Mouse (Mus musculus): ENCODE results near the gene Ncoa3. TPM values are rescaled to one million over a fixed set of nuclear protein-coding genes. Genes with fewer than 3 reads are reported as not detected.

Ncoa3 gene
- polyA plus RNA-seq, 1 experiment from 2014 or later, result 17.4 TPM

DNA sequence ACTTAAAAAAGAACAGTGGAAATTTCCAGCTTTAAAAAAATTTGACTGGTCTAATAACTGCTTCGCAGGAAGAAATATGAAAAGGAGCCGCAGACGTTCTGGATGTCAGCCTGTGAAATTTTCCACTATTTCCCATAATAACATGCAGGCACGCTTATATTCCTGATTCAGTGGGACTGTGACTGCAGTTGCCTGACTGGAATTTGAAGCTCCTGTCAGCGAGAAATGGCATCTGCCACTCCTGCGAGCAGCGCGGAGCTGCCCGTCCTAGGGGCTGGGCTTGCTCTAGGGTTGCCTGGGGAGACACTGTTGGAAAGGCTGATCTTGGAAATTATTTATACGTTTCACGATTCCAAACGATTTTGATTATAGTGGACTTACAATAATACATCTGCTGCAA lies 17.9 kb downstream of the Ncoa3 start:
- H3K4me2 ChIP-seq (replicated peaks), result no peak overlapping the region
- H3K36me3 ChIP-seq, result no peaks in the 10 kb centered on the region
- no peaks in the 10 kb centered on the region for H3K9me3 ChIP-seq
- ATAC-seq (ENCODE audit: low FRiP score, low read depth), result no peak
- no peak overlapping the region for H3K9ac ChIP-seq
- WGBS, result 55% methylated on average over 12 of the region's 12 CpGs
- no peak overlapping the region for H3K4me3 ChIP-seq
- no peak overlapping the region for H3K27ac ChIP-seq
- H3K4me1 ChIP-seq, result peaks cover 39% of the 10 kb centered on the region
- no peaks in the 10 kb centered on the region for H3K27me3 ChIP-seq

DNA sequence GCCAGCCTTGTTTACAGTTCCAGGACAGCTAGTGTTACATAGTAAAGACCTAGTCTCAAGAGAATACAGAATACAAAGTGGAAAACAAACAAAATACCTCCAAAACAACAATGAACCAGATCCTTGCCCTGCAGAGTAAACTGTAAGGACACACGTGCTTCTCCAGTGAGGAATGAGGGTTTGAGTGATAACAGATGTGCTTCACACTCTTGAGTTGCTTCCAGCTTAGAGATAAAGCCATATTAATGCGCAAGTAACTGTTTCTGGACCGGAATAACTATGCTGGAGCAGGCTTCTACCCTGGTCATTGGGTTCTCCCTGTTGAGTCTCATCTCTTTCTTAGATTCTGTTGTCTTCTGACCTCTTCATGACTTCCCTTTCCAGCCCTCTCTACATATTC lies 19.0 kb downstream of the Ncoa3 start:
- H3K9me3 ChIP-seq, result no peaks in the 10 kb centered on the region
- no peaks in the 10 kb centered on the region for H3K27me3 ChIP-seq
- no peak for ATAC-seq (ENCODE audit: low FRiP score, low read depth)
- H3K4me1 ChIP-seq, result peaks cover 39% of the 10 kb centered on the region
- peak overlapping the region; percentile 48; the same call in 1 of the 2 replicates for H3K27ac ChIP-seq
- WGBS, result 38% methylated on average over 3 of the region's 3 CpGs
- H3K36me3 ChIP-seq, result no peaks in the 10 kb centered on the region
- H3K4me2 ChIP-seq (replicated peaks), result no peak overlapping the region
- H3K9ac ChIP-seq, result no peak overlapping the region
- H3K4me3 ChIP-seq, result no peak overlapping the region

DNA sequence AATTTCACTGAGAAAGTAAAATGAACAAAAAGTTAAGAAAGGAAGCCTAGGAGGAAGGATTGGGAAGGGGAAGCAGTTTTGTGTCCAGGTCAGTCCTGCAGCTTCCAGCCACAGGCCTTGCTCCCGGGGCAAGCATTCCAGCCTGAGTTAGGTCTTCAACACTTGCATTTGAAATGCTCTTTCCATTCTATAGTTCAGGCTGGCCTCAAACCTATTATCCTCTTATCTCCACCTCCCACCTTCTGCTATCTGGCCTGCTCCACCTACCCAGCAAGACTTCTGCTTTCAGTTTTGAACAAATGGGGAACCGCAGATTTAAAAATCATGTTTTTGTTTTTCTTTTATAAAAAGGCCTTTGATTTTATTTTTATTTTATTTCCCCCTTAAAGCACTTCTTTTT lies 19.7 kb downstream of the Ncoa3 start:
- no peak overlapping the region for H3K9ac ChIP-seq
- 83% methylated on average over 2 of the region's 2 CpGs for WGBS
- H3K4me2 ChIP-seq (replicated peaks), result no peak overlapping the region
- H3K4me3 ChIP-seq, result no peak overlapping the region
- H3K27me3 ChIP-seq, result no peaks in the 10 kb centered on the region
- peak overlapping the region; percentile 48; the same call in 1 of the 2 replicates for H3K27ac ChIP-seq
- no peaks in the 10 kb centered on the region for H3K36me3 ChIP-seq
- H3K9me3 ChIP-seq, result no peaks in the 10 kb centered on the region
- no peak for ATAC-seq (ENCODE audit: low FRiP score, low read depth)
- H3K4me1 ChIP-seq, result peaks cover 36% of the 10 kb centered on the region

DNA sequence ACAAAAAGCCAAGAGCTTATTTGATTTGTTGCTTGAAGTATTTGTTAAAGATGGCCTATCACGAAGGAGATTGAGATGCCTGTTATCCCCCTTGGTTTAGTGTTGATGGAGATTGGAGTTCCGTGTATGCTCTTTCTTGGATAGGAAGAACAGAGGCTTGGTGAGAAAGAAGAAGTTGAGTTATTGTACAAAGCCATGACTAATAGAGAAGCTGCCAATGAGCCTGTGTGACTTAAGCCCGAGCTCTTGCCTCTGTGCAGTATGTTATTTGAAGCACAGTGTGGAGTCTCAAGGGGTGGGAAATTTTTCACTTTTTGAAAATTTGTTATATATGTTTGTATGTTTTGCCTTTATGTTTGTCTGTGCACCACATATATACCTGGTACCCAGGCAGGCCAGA lies 26.3 kb downstream of the Ncoa3 start:
- Histone ChIP-seq H3K9ac (no peak overlapping the region), H3K27me3 (no peaks in the 10 kb centered on the region), H3K36me3 (no peaks in the 10 kb centered on the region), H3K9me3 (no peaks in the 10 kb centered on the region), H3K4me3 (no peak overlapping the region), H3K4me2 (replicated peaks) (no peak overlapping the region), H3K4me1 (peaks cover 13% of the 10 kb centered on the region), H3K27ac (no peak overlapping the region)
- no peak for ATAC-seq (ENCODE audit: low FRiP score, low read depth)
- 91% methylated on average over 3 of the region's 3 CpGs for WGBS

DNA sequence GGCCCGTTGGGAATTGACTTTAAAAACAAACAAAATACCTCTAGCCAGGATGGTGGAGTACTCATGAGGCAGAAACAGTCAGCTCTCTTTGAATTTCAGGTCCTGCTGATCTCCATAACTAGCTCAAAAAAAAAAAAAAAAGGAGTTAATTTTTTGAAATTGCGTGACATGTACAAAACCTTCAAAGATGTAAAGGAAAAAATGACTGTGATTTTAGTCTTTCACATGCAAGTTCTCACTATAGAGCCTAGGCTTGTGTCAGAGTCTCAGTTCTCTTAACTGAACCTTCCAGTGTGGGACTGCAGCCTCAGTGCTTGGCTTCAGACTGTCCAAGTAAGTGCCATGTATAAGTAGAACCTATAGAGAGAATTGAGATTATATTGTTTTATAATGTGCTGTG lies 27.6 kb downstream of the Ncoa3 start:
- no peak overlapping the region for H3K9ac ChIP-seq
- no peaks in the 10 kb centered on the region for H3K36me3 ChIP-seq
- ATAC-seq (ENCODE audit: low FRiP score, low read depth), result no peak
- H3K27ac ChIP-seq, result no peak overlapping the region
- H3K4me1 ChIP-seq, result peaks cover 13% of the 10 kb centered on the region
- H3K4me3 ChIP-seq, result no peak overlapping the region
- no peaks in the 10 kb centered on the region for H3K27me3 ChIP-seq
- H3K4me2 ChIP-seq (replicated peaks), result no peak overlapping the region
- 95% methylated on average over 2 of the region's 2 CpGs for WGBS
- H3K9me3 ChIP-seq, result no peaks in the 10 kb centered on the region

DNA sequence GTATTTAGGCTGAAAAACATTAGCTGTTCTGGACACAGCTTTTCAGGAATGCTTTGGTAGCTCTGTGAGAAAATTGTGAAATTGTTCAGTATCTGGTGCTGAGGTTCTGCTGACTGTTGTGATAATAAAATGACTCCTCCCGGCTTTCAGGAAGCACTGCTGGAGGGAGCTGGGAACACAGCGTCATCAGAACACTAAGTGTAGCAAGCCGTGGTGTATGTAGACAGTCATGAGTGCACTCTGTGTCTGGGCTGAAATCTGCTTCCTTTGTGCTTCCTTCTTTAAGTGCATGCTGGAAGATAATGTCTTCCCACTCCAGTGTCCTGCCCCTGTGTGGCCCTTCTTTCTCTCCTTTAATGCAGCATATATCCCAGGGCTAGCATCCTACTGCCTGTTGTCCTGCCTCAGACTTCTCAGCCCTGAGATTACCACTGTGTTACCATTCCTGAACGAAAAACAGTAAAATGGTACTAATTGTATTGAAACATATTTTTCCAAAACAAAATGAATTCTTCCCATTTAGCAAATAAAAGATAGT lies 28.7 kb downstream of the Ncoa3 start:
- H3K9ac ChIP-seq, result no peak overlapping the region
- H3K9me3 ChIP-seq, result no peaks in the 10 kb centered on the region
- H3K4me3 ChIP-seq, result no peak overlapping the region
- H3K36me3 ChIP-seq, result no peaks in the 10 kb centered on the region
- ATAC-seq (ENCODE audit: low FRiP score, low read depth), result no peak
- H3K4me2 ChIP-seq (replicated peaks), result no peak overlapping the region
- H3K27ac ChIP-seq, result no peak overlapping the region
- 32% methylated on average over 4 of the region's 4 CpGs for WGBS
- H3K4me1 ChIP-seq, result peaks cover 13% of the 10 kb centered on the region
- no peaks in the 10 kb centered on the region for H3K27me3 ChIP-seq

DNA sequence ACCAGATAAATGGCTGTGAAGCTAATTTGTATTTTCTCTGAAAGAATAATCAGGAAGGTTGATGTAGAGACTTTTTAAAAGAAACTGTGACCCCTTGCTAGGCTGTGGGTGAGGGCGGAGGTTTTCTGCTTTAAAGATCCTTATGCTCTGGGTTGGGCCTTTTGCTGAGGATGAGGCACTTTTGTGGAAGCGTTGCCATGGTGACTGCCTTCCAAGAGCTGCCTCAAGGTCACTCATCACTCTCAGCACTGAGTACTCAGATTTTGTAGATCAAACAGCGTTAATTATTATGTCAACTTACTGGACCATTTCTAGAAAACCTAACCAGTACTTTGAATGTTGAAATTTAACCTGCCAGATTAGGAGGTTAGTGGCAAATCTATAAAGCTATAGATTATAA lies 29.2 kb downstream of the Ncoa3 start:
- no peak overlapping the region for H3K4me3 ChIP-seq
- peaks cover 13% of the 10 kb centered on the region for H3K4me1 ChIP-seq
- H3K9ac ChIP-seq, result no peak overlapping the region
- 61% methylated on average over 3 of the region's 3 CpGs for whole genome bisulfite sequencing
- no peaks in the 10 kb centered on the region for H3K27me3 ChIP-seq
- H3K36me3 ChIP-seq, result no peaks in the 10 kb centered on the region
- H3K27ac ChIP-seq, result no peak overlapping the region
- ATAC-seq (ENCODE audit: low FRiP score, low read depth), result no peak
- H3K9me3 ChIP-seq, result no peaks in the 10 kb centered on the region
- no peak overlapping the region for H3K4me2 ChIP-seq (replicated peaks)

DNA sequence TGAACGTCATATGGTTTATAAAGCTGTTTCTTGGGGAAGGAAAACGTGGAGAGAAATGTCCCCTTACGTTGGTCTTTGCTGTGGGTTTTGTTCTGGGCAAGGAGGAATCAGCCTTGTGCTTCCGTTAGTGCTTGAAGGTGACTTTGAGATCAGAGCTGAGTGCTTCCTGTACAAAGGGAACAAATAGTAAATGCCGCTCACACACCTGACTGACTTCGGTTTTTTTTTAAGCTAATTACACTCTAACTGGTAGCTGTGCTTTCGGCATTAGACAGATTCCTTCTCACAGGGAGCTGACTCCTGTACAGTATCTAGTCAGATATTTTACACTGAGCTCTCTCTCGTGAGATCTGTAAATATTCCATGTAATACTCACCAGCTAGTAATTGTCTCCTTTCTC lies 29.9 kb downstream of the Ncoa3 start:
- Histone ChIP-seq H3K9me3 (no peaks in the 10 kb centered on the region), H3K4me1 (peaks cover 13% of the 10 kb centered on the region), H3K4me3 (no peak overlapping the region), H3K4me2 (replicated peaks) (no peak overlapping the region), H3K36me3 (no peaks in the 10 kb centered on the region), H3K9ac (no peak overlapping the region), H3K27ac (no peak overlapping the region), H3K27me3 (no peaks in the 10 kb centered on the region)
- WGBS, result 53% methylated on average over 8 of the region's 8 CpGs
- ATAC-seq (ENCODE audit: low FRiP score, low read depth), result no peak

DNA sequence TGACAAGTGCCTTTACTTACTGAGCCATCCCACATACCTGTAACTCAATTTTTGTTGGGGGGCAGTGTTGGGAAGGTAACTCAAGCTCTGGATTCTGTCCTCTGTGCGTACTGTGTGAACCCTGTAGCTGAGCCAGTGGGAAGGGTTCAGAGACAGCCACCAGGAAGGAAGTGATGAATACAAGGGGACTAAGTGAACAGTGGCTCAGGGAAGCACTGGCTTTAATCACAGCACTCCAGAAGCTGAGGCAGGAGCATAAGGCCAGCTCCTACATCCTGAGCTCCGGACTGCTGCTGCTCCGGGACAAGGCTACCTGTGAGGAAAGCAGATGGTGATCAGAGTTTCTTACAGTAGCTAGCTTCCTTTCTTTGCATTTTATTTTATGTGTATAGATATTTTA lies 31.6 kb downstream of the Ncoa3 start:
- no peaks in the 10 kb centered on the region for H3K27me3 ChIP-seq
- peaks cover 16% of the 10 kb centered on the region for H3K4me1 ChIP-seq
- no peaks in the 10 kb centered on the region for H3K9me3 ChIP-seq
- H3K9ac ChIP-seq, result no peak overlapping the region
- WGBS, result 84% methylated on average over 3 of the region's 3 CpGs
- H3K36me3 ChIP-seq, result no peaks in the 10 kb centered on the region
- ATAC-seq (ENCODE audit: low FRiP score, low read depth), result no peak
- H3K27ac ChIP-seq, result no peak overlapping the region
- H3K4me2 ChIP-seq (replicated peaks), result no peak overlapping the region
- H3K4me3 ChIP-seq, result no peak overlapping the region

DNA sequence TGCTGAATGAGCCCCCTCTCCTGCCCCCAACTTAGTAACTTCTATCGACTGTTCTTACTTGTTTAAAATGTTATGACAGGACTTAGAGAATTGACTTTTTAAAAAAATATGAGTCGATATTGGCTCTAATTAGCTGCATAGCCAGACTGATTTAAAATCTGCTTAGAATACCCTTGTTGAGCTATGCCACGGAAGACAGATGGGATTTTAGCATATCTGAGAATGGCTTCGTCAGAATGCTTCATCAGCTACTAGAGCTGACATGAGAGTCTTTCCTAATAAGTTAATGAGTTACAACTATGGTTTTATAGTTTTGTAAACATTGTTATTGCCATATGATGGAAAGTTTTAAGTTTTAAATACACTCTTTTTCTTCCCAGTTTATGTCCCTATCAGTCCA lies 32.2 kb downstream of the Ncoa3 start:
- WGBS, result 88% methylated on average over 4 of the region's 4 CpGs
- Histone ChIP-seq H3K4me2 (replicated peaks) (no peak overlapping the region), H3K4me3 (no peak overlapping the region)

DNA sequence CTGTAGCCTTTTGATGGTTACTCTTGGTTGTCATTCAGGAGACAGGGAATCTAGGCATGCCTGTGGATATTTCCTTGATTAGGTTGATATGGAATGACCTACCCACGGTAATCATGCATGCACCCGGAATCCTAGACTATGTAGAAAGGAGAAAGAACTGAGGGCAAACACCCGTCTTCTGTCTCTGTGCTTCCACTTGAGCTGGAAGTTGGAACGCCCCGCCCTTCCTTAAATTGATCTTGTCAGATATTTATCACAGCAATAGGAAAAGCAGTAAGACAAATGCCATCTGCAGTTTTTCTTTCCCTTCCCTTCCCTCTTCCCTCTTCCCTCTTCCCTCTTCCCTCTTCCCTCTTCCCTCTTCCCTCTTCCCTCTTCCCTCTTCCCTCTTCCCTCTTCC lies 33.5 kb downstream of the Ncoa3 start:
- Histone ChIP-seq H3K9me3 (no peaks in the 10 kb centered on the region), H3K27ac (no peak overlapping the region), H3K9ac (no peak overlapping the region), H3K4me3 (no peak overlapping the region), H3K4me1 (peaks cover 27% of the 10 kb centered on the region), H3K4me2 (replicated peaks) (no peak overlapping the region), H3K36me3 (no peaks in the 10 kb centered on the region), H3K27me3 (no peaks in the 10 kb centered on the region)
- no peak for ATAC-seq (ENCODE audit: low FRiP score, low read depth)
- 78% methylated on average over 5 of the region's 5 CpGs for WGBS

More for the DNA sequence above, 32.2 kb downstream of the Ncoa3 start:
- peaks cover 19% of the 10 kb centered on the region for H3K4me1 ChIP-seq
- no peaks in the 10 kb centered on the region for H3K36me3 ChIP-seq
- no peak overlapping the region for H3K27ac ChIP-seq
- H3K27me3 ChIP-seq, result no peaks in the 10 kb centered on the region
- ATAC-seq (ENCODE audit: low FRiP score, low read depth), result no peak
- H3K9ac ChIP-seq, result no peak overlapping the region
- no peaks in the 10 kb centered on the region for H3K9me3 ChIP-seq

DNA sequence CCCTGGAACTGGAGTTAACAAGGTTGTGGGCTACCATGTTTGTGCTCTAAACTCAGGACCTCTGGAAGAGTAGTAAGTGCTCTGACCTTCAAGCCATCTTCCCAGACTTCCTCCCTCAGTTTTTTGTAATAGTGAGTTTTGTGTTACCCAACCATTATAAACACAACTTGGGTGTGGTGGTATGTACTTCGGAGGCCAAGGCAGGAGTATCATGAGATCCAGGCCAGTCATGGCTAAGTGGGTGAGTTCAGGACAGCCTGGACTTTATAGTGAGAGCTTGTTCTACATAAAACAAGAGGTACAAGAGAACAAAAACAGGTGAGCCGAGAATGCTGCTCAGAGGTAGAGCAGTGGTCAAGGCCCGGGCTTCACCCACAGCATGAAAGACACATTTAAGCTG lies 35.4 kb downstream of the Ncoa3 start:
- ATAC-seq (ENCODE audit: low FRiP score, low read depth), result no peak
- WGBS, result 94% methylated on average over 3 of the region's 3 CpGs

DNA sequence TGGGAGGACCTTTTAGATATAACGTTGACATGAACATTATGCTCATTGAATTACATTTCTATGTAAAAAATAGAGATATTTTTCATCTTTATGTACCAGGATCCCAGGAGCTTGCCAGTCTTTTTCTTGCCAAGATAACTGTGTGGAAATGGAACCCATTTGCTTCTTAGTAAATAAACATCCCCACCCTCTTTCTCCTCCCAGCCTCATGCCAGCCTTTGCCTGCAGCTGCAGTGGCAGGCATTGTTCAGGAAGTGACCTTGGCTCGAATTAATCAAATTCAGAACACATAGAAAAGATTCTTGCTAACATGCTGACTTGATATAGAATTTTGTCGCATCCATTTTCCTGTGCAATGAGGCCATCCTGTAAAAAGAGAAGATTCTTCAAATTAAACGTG lies 36.8 kb downstream of the Ncoa3 start:
- Histone ChIP-seq H3K4me3 (no peak overlapping the region), H3K27me3 (no peaks in the 10 kb centered on the region), H3K36me3 (no peaks in the 10 kb centered on the region), H3K4me2 (replicated peaks) (no peak overlapping the region), H3K27ac (no peak overlapping the region), H3K9me3 (no peaks in the 10 kb centered on the region), H3K9ac (no peak overlapping the region), H3K4me1 (peaks cover 41% of the 10 kb centered on the region)
- WGBS, result 56% methylated on average over 4 of the region's 4 CpGs
- no peak for ATAC-seq (ENCODE audit: low FRiP score, low read depth)

More for the DNA sequence above, 35.4 kb downstream of the Ncoa3 start:
- no peak overlapping the region for H3K4me3 ChIP-seq
- no peaks in the 10 kb centered on the region for H3K27me3 ChIP-seq
- no peaks in the 10 kb centered on the region for H3K9me3 ChIP-seq
- H3K36me3 ChIP-seq, result no peaks in the 10 kb centered on the region
- no peak overlapping the region for H3K4me2 ChIP-seq (replicated peaks)
- H3K27ac ChIP-seq, result no peak overlapping the region
- peaks cover 36% of the 10 kb centered on the region for H3K4me1 ChIP-seq
- H3K9ac ChIP-seq, result no peak overlapping the region

Data from limb, embryonic 13.5 days (tissue).